Mouse (Mus musculus): ENCODE results near the gene Myof.

GRCm38 (mm10) chr19:38029292-38029691, 14.1 kb downstream of the Myof start:
- TF ChIP-seq EP300 (IDR thresholded peaks at IDR 0.05) (peak; percentile 44), CTCF (IDR thresholded peaks at IDR 0.05) (no peak)
